Mouse (Mus musculus): Measurements from ENCODE around the gene 4833439L19Rik. TPM values are rescaled to one million over a fixed set of nuclear protein-coding genes. Genes with fewer than 3 reads are reported as not detected.

The 4833439L19Rik gene
- polyA plus RNA-seq, 1 experiment from 2014 or later = 205 TPM

DNA sequence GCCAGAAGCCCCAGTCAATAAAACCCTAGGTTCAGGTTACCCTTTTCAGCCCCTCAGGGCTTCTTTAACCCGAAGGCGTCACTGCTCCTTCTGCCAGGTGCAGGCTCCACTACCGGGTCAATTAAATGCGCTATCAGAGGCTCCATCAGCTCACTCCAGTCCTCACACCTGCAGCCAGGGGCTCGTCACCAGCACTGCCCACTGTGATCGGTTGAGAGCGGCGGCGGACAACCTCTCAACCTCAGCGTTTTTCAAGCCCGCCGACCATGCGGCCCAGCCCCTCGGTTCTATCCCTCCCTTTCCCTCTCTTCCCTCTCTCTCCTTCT lies 62.0 kb downstream of the 4833439L19Rik start:
- Histone ChIP-seq H3K4me2 (replicated peaks; ENCODE audit: low read depth, low read length) (peak overlapping the region; percentile 92), H3K36me3 (ENCODE audit: insufficient read depth, low read length) (no peaks in the 10 kb centered on the region), H3K4me3 (ENCODE audit: low read length) (peak overlapping the region; percentile 76), H3K27ac (ENCODE audit: low read length) (no peak overlapping the region), H3K9me3 (ENCODE audit: low read length) (no peaks in the 10 kb centered on the region; the same call in 1 of the 2 replicates), H3K9ac (replicated peaks; ENCODE audit: low read length) (peak overlapping the region; percentile 88), H3K27me3 (ENCODE audit: insufficient read depth, low read length) (no peaks in the 10 kb centered on the region), H3K4me1 (ENCODE audit: insufficient read depth, low read length) (peaks cover 11% of the 10 kb centered on the region)
- ATAC-seq (ENCODE audit: low FRiP score, low TSS enrichment) = peak; percentile 82
- 1% methylated on average over 14 of the region's 14 CpGs for WGBS

DNA sequence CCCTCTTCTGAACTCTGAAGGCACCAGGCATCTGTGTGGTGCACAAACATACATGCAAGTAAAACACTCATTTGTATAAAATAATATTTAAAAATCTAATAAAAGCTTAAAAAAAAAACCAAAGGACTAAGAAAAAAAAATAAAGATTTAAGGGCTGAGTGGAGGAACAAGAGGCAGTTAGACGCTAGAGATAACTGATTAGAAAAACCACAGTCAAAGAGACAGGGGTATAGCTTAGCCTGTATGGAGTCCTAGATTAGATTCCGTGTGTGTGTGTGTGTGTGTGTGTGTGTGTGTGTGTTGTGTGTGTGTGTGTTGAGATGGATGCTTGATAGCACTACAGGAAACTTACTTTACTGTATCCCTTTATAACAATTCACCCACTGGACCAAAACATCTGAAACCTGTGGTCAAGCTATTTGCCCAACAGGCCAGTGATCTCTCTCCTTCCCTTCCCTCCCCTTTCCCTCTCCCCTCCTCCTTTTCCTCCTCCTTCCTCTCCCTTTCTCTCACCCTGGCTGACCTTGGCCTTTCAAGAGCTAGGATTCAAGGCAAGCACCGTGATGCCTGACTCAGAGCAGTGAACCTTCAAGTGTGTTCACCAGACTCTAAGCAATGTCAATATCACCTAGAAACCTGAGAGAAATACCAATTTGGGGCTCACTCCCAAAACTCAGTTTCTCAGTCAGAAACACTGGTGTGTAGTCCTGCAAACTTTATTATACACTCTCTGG lies 63.1 kb downstream of the 4833439L19Rik start:
- no peak overlapping the region for H3K4me2 ChIP-seq (replicated peaks; ENCODE audit: low read depth, low read length)
- peaks cover 11% of the 10 kb centered on the region for H3K4me1 ChIP-seq (ENCODE audit: insufficient read depth, low read length)
- ATAC-seq (ENCODE audit: low FRiP score, low TSS enrichment) = no peak
- 50% methylated on average over 3 of the region's 3 CpGs for WGBS
- H3K9ac ChIP-seq (replicated peaks; ENCODE audit: low read length) = no peak overlapping the region
- H3K36me3 ChIP-seq (ENCODE audit: insufficient read depth, low read length) = no peaks in the 10 kb centered on the region
- no peaks in the 10 kb centered on the region; the same call in 1 of the 2 replicates for H3K9me3 ChIP-seq (ENCODE audit: low read length)
- H3K27me3 ChIP-seq (ENCODE audit: insufficient read depth, low read length) = no peaks in the 10 kb centered on the region
- no peak overlapping the region for H3K27ac ChIP-seq (ENCODE audit: low read length)
- H3K4me3 ChIP-seq (ENCODE audit: low read length) = no peak overlapping the region

DNA sequence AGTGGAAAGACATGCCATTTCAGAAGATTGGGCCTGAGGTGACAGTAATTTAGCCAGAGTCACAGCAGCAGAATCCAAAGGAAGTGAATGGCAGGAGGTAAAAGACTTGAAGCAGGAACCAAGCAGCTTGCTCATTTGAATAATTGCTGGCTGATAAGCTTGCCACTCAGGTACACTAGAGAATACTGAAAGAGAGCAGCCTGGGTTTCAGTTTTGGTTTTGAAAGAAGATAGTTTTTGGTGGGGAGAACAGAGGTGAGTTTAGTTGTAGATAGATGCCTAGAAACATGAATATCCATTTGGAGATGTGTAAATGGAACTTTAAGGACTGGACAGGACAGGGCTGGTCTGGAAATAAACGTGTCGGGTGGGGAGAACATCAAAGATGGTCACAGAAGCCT lies 63.9 kb downstream of the 4833439L19Rik start:
- Histone ChIP-seq H3K36me3 (ENCODE audit: insufficient read depth, low read length) (no peaks in the 10 kb centered on the region), H3K9me3 (ENCODE audit: low read length) (no peaks in the 10 kb centered on the region), H3K4me3 (ENCODE audit: low read length) (no peak overlapping the region), H3K9ac (replicated peaks; ENCODE audit: low read length) (no peak overlapping the region), H3K27ac (ENCODE audit: low read length) (no peak overlapping the region), H3K27me3 (ENCODE audit: insufficient read depth, low read length) (no peaks in the 10 kb centered on the region), H3K4me1 (ENCODE audit: insufficient read depth, low read length) (peaks cover 11% of the 10 kb centered on the region), H3K4me2 (replicated peaks; ENCODE audit: low read depth, low read length) (no peak overlapping the region)
- WGBS = 47% methylated on average over 2 of the region's 2 CpGs
- ATAC-seq (ENCODE audit: low FRiP score, low TSS enrichment) = no peak

Small RNA genes within 50 kb of the gene (microRNA-seq; reads per million reads assigned to microRNA genes)
- gene Gm24195 = not detected

Other genes with a start within 250 kb of the 4833439L19Rik start
- gene Cplx2, start 194.1 kb downstream of the 4833439L19Rik start, polyA plus RNA-seq (2015; fragmentation: Nextera tagmentation; extraction: Ambion mirVana) = 5.8 and 6.0 TPM in 2 replicates
- 117 and 118 TPM in 2 replicates for gene Thoc3, start 96.6 kb downstream of the 4833439L19Rik start, polyA plus RNA-seq (2015; fragmentation: Nextera tagmentation; extraction: Ambion mirVana)
- 11.0 and 14.2 TPM in 2 replicates for gene Simc1, start 61.7 kb downstream of the 4833439L19Rik start, polyA plus RNA-seq (2015; fragmentation: Nextera tagmentation; extraction: Ambion mirVana)
- 31.8 and 37.8 TPM in 2 replicates for gene Arl10, start 9.6 kb upstream of the 4833439L19Rik start, polyA plus RNA-seq (2015; fragmentation: Nextera tagmentation; extraction: Ambion mirVana)
- 97.6 and 106 TPM in 2 replicates for gene Nop16, start 24.7 kb upstream of the 4833439L19Rik start, polyA plus RNA-seq (2015; fragmentation: Nextera tagmentation; extraction: Ambion mirVana)
- 203 and 208 TPM in 2 replicates for gene Higd2a, start 24.8 kb upstream of the 4833439L19Rik start, polyA plus RNA-seq (2015; fragmentation: Nextera tagmentation; extraction: Ambion mirVana)
- 45.2 and 47.1 TPM in 2 replicates for gene Cltb, start 45.9 kb upstream of the 4833439L19Rik start, polyA plus RNA-seq (2015; fragmentation: Nextera tagmentation; extraction: Ambion mirVana)
- 76.0 and 83.6 TPM in 2 replicates for gene Faf2, start 56.3 kb upstream of the 4833439L19Rik start, polyA plus RNA-seq (2015; fragmentation: Nextera tagmentation; extraction: Ambion mirVana)
- gene Rnf44, start 128.5 kb upstream of the 4833439L19Rik start, polyA plus RNA-seq (2015; fragmentation: Nextera tagmentation; extraction: Ambion mirVana) = 71.3 and 77.5 TPM in 2 replicates
- 8.6 TPM in 2 replicates for gene Cdhr2, start 136.0 kb upstream of the 4833439L19Rik start, polyA plus RNA-seq (2015; fragmentation: Nextera tagmentation; extraction: Ambion mirVana)
- gene Gprin1, start 184.4 kb upstream of the 4833439L19Rik start, polyA plus RNA-seq (2015; fragmentation: Nextera tagmentation; extraction: Ambion mirVana) = 0.06 and 0.09 TPM in 2 replicates
- not detected in 2 replicates for gene Sncb, start 201.2 kb upstream of the 4833439L19Rik start, polyA plus RNA-seq (2015; fragmentation: Nextera tagmentation; extraction: Ambion mirVana)
- gene Eif4e1b, start 218.6 kb upstream of the 4833439L19Rik start, polyA plus RNA-seq (2015; fragmentation: Nextera tagmentation; extraction: Ambion mirVana) = not detected in 2 replicates
- 12.6 and 14.3 TPM in 2 replicates for gene Tspan17, start 223.9 kb upstream of the 4833439L19Rik start, polyA plus RNA-seq (2015; fragmentation: Nextera tagmentation; extraction: Ambion mirVana)